Mouse (Mus musculus) lung, adult 18-20 months (tissue): ENCODE results near the gene Gm20905.
"Not testable (repeated sequence)": the region's sequence is repeated elsewhere in the genome, so short reads cannot be mapped to it uniquely, and the experiment has no call there.

Experiments used
- DNase-seq, 2 experiments: peaks; one replicate each; pipeline ENCODE4 v3.0.0; 2022; ENCODE audit warnings: mixed read lengths in 2 of 2

Gene Gm20905

GRCm38 (mm10) chrY:37259503-37259902 lies at the start of gene Gm20905:
TSS of gene Gm20905 (minus strand) at chrY:37259603.
- not testable (repeated sequence) for DNase-seq
